Mouse (Mus musculus): ENCODE data around the gene Arl16.

GRCm38 (mm10) chr11:120517147-120517546 is 49.7 kb upstream of the Arl16 start:
- TF ChIP-seq CTCF (IDR thresholded peaks at IDR 0.05; ENCODE audit: borderline replicate concordance, insufficient read depth, low read length) (no peak), POLR2A (IDR thresholded peaks at IDR 0.05; ENCODE audit: low read depth, low read length) (no peak)

All from embryonic fibroblast, embryonic 13.5 days (primary cell).